Comparison of ENCODE assay signal across 8 mouse cellular contexts in genomic region chr1:134234455-134235390, GRCm38 (mm10). TPM values are rescaled to one million over a fixed set of nuclear protein-coding genes. Genes with fewer than 3 reads are reported as not detected.
DNase-seq lines count a peak whose midpoint lies in the region; ATAC-seq lines count a peak whose summit lies in the region.

No protein-coding gene starts in this region.

- no peak overlapping the region for H3K27ac ChIP-seq in intestine, embryonic 15.5 days
- H3K27ac ChIP-seq in limb, embryonic 10.5 days, result peak overlapping the region; percentile 44; the same call in 1 of the 2 replicates
- H3K27ac ChIP-seq in neural tube, embryonic 11.5 days (ENCODE audit: low read depth, low read length), result no peak overlapping the region

- peaks cover 34% of the 10 kb centered on the region for H3K27me3 ChIP-seq in intestine, embryonic 15.5 days (replicated peaks)
- peaks cover 70% of the 10 kb centered on the region for H3K27me3 ChIP-seq in limb, embryonic 10.5 days (ENCODE audit: low read depth, poor library complexity, severe bottlenecking)
- H3K27me3 ChIP-seq in neural tube, embryonic 11.5 days (ENCODE audit: control insufficient read depth, insufficient read depth, low read length), result peaks cover 37% of the 10 kb centered on the region

- peak; percentile 54 to 71 for DNase-seq in heart, adult 18-20 months
- no peak for DNase-seq in heart, adult 8-10 months (ENCODE audit: low spot score)
- peak; percentile 88 to 89 for DNase-seq in cerebellum, adult 18-20 months
- DNase-seq in frontal cortex, postnatal 36 days (ENCODE audit: low spot score in 2 of 2), result peak; percentile 69 to 72
- DNase-seq in limb, embryonic 10.5 days (ENCODE audit: low spot score), result peak; percentile 56
- DNase-seq in neural tube, embryonic 11.5 days (ENCODE audit: low spot score), result peak; percentile 44
- no peak for DNase-seq in B cell, adult 2 months

- H3K4me2 ChIP-seq in intestine, embryonic 15.5 days (replicated peaks), result peak overlapping the region; percentile 90
- H3K4me2 ChIP-seq in neural tube, embryonic 11.5 days (ENCODE audit: low read depth), result peak overlapping the region; percentile 66

- 2% methylated on average over 41 of the region's 41 CpGs for WGBS in intestine, embryonic 15.5 days
- 1% methylated on average over 41 of the region's 41 CpGs for WGBS in limb, embryonic 10.5 days
- under 1% methylated on average over 41 of the region's 41 CpGs for WGBS in neural tube, embryonic 11.5 days

- H3K4me1 ChIP-seq in intestine, embryonic 15.5 days (replicated peaks), result peaks cover 24% of the 10 kb centered on the region
- H3K4me1 ChIP-seq in limb, embryonic 10.5 days, result peaks cover 35% of the 10 kb centered on the region
- peaks cover 4% of the 10 kb centered on the region; the same call in 1 of the 2 replicates for H3K4me1 ChIP-seq in neural tube, embryonic 11.5 days (ENCODE audit: control insufficient read depth, insufficient read depth, low read length)

- peak overlapping the region; percentile 41 for H3K4me3 ChIP-seq in intestine, embryonic 15.5 days (replicated peaks)
- peak overlapping the region; percentile 57 for H3K4me3 ChIP-seq in limb, embryonic 10.5 days
- peak overlapping the region; percentile 39 for H3K4me3 ChIP-seq in neural tube, embryonic 11.5 days (ENCODE audit: low read depth, low read length)

- ATAC-seq in intestine, embryonic 15.5 days, result peak; percentile 44
- no peak for ATAC-seq in neural tube, embryonic 11.5 days (ENCODE audit: insufficient read depth, low FRiP score, low TSS enrichment)

- H3K36me3 ChIP-seq in intestine, embryonic 15.5 days, result no peaks in the 10 kb centered on the region
- no peaks in the 10 kb centered on the region for H3K36me3 ChIP-seq in limb, embryonic 10.5 days
- no peaks in the 10 kb centered on the region for H3K36me3 ChIP-seq in neural tube, embryonic 11.5 days (ENCODE audit: control insufficient read depth, insufficient read depth, low read length)

- no peaks in the 10 kb centered on the region for H3K9me3 ChIP-seq in intestine, embryonic 15.5 days
- no peaks in the 10 kb centered on the region for H3K9me3 ChIP-seq in limb, embryonic 10.5 days (replicated peaks)
- H3K9me3 ChIP-seq in neural tube, embryonic 11.5 days (ENCODE audit: control insufficient read depth, low read length), result no peaks in the 10 kb centered on the region

- H3K9ac ChIP-seq in intestine, embryonic 15.5 days, result peak overlapping the region; percentile 29
- H3K9ac ChIP-seq in neural tube, embryonic 11.5 days (ENCODE audit: low read length), result peak overlapping the region; percentile 33

RNA-seq across cellular contexts. Expression of gene Adora1, which starts 0.5 kb away (rescaled TPM):
- total RNA-seq in heart, adult 18-20 months (2021), result 10 to 100 TPM in 1 of 2 experiments, 1 to 10 TPM in 1; 7.1 to 12.8 TPM
- total RNA-seq in heart, adult 8-10 months (2022), result 10 to 100 TPM in 3 of 4 experiments, 1 to 10 TPM in 1; 8.6 to 14.1 (median 12.7) TPM
- 4.0 and 8.3 TPM in 2 replicates for polyA plus RNA-seq in intestine, embryonic 15.5 days (2015; fragmentation: Nextera tagmentation; extraction: Ambion mirVana)
- polyA plus RNA-seq in limb, embryonic 10.5 days (2016; fragmentation: Nextera tagmentation; extraction: Ambion mirVana), result 0.06 and 0.69 TPM in 2 replicates
- 1.4 and 1.5 TPM in 2 replicates for polyA plus RNA-seq in neural tube, embryonic 11.5 days (2014; fragmentation: Nextera tagmentation; extraction: Ambion mirVana)

RNA-seq across cellular contexts. Expression of gene Mybph, which starts 41.5 kb away (rescaled TPM):
- total RNA-seq in heart, adult 18-20 months (2021), result not detected
- under 1 TPM in 1 of 4 experiments, not detected in 3; 0.28 TPM for total RNA-seq in heart, adult 8-10 months (2022)
- 0.15 and 0.52 TPM in 2 replicates for polyA plus RNA-seq in intestine, embryonic 15.5 days (2015; fragmentation: Nextera tagmentation; extraction: Ambion mirVana)
- polyA plus RNA-seq in limb, embryonic 10.5 days (2016; fragmentation: Nextera tagmentation; extraction: Ambion mirVana), result 0.56 and 0.98 TPM in 2 replicates
- polyA plus RNA-seq in neural tube, embryonic 11.5 days (2014; fragmentation: Nextera tagmentation; extraction: Ambion mirVana), result 17.7 and 18.4 TPM in 2 replicates

RNA-seq across cellular contexts. Expression of gene Chil1, which starts 52.7 kb away (rescaled TPM):
- total RNA-seq in heart, adult 18-20 months (2021), result 1 to 10 TPM in 1 of 2 experiments, under 1 TPM in 1; 0.42 to 1.0 TPM
- total RNA-seq in heart, adult 8-10 months (2022), result 1 to 10 TPM in 1 of 4 experiments, under 1 TPM in 3; 0.38 to 2.7 (median 0.51) TPM
- polyA plus RNA-seq in intestine, embryonic 15.5 days (2015; fragmentation: Nextera tagmentation; extraction: Ambion mirVana), result 0.44 and 0.58 TPM in 2 replicates
- 0.80 TPM in 1 of 2 replicates, not detected in the other for polyA plus RNA-seq in limb, embryonic 10.5 days (2016; fragmentation: Nextera tagmentation; extraction: Ambion mirVana)
- 0.81 and 3.2 TPM in 2 replicates for polyA plus RNA-seq in neural tube, embryonic 11.5 days (2014; fragmentation: Nextera tagmentation; extraction: Ambion mirVana)

RNA-seq across cellular contexts. Expression of gene Myog, which starts 55.1 kb away (rescaled TPM):
- not detected for total RNA-seq in heart, adult 18-20 months (2021)
- not detected for total RNA-seq in heart, adult 8-10 months (2022)
- polyA plus RNA-seq in intestine, embryonic 15.5 days (2015; fragmentation: Nextera tagmentation; extraction: Ambion mirVana), result 0.54 and 1.1 TPM in 2 replicates
- polyA plus RNA-seq in limb, embryonic 10.5 days (2016; fragmentation: Nextera tagmentation; extraction: Ambion mirVana), result 2.0 and 16.0 TPM in 2 replicates
- 48.2 and 60.2 TPM in 2 replicates for polyA plus RNA-seq in neural tube, embryonic 11.5 days (2014; fragmentation: Nextera tagmentation; extraction: Ambion mirVana)

Comparison
In these comparisons a context has a peak if more than half of its experiments do, and no peak if none do; other contexts are left out.
1. DNase-seq: peak in heart, adult 18-20 months (2 of 2), cerebellum, adult 18-20 months (2 of 2), frontal cortex, postnatal 36 days (2 of 2), limb, embryonic 10.5 days (single experiment) and neural tube, embryonic 11.5 days (single experiment); none in heart, adult 8-10 months (single experiment) and B cell, adult 2 months (0 of 2).
2. Peak in every context shown above with its lines, with median percentiles within 50 percentile points of each other: H3K4me3 ChIP-seq.